Mouse (Mus musculus) hindbrain, embryonic 15.5 days (tissue): Measurements from ENCODE around the gene Eaf2. TPM values are rescaled to one million over a fixed set of nuclear protein-coding genes. Genes with fewer than 3 reads are reported as not detected.
A peak's percentile ranks its signal among the peaks of the same experiment; 100 is the strongest.

Experiments
- ATAC-seq: fragments of 200-750 bp; cut with Nextera tagmentation; 2 replicates; pipeline ENCODE4 v1.8.0; 2017; ENCODE audit warnings: low read depth, moderate number of reproducible peaks, moderate TSS enrichment; ENCODE audit not compliant: low FRiP score
- H3K27ac ChIP-seq: fragments of 300-500 bp; sonication (generic); replicated peaks from 2 replicates; pipeline ENCODE4 v1.5.1; 2015; ENCODE audit warnings: mild to moderate bottlenecking, inconsistent platforms
- H3K27me3 ChIP-seq: fragments of 300-500 bp; sonication (generic); 2 replicates; pipeline ENCODE4 v1.6.1; 2015; ENCODE audit warnings: control low read depth, inconsistent platforms
- H3K36me3 ChIP-seq: fragments of 300-500 bp; sonication (generic); 2 replicates; pipeline ENCODE4 v1.6.1; 2015; ENCODE audit warnings: control low read depth, inconsistent platforms
- H3K4me1 ChIP-seq: fragments of 300-500 bp; sonication (generic); replicated peaks from 2 replicates; pipeline ENCODE4 v1.6.1; 2015; ENCODE audit warnings: control low read depth, inconsistent platforms
- H3K4me2 ChIP-seq: fragments of 300-500 bp; sonication (generic); 2 replicates; pipeline ENCODE4 v1.6.1; 2015; ENCODE audit warnings: moderate library complexity, mild to moderate bottlenecking, inconsistent platforms
- H3K4me3 ChIP-seq: fragments of 300-500 bp; sonication (generic); 2 replicates; pipeline ENCODE4 v1.5.1; 2015; ENCODE audit warnings: mild to moderate bottlenecking, inconsistent platforms
- H3K9ac ChIP-seq: fragments of 300-500 bp; sonication (generic); 2 replicates; pipeline ENCODE4 v1.6.1; 2015; ENCODE audit warnings: inconsistent platforms
- H3K9me3 ChIP-seq: fragments of 300-500 bp; sonication (generic); 2 replicates; pipeline ENCODE4 v1.6.1; 2016; ENCODE audit warnings: control low read depth, inconsistent platforms
- WGBS: fragments of 180-500 bp; shearing (Covaris S2); methylation state at CpG from one replicate; pipeline ENCODE4 v1.1.7; 2015; 5-methylcytosine and 5-hydroxymethylcytosine counted together
- polyA plus RNA-seq: library from polyadenylated mRNA; unstranded; fragments of >200 nt; fragmentation: Nextera tagmentation; extraction: Ambion mirVana; gene quantifications from 2 replicates; pipeline ENCODE4 v1.2.1, GENCODE M21; 2015

The Eaf2 gene
- 0.52 and 0.54 TPM in 2 replicates for polyA plus RNA-seq

DNA sequence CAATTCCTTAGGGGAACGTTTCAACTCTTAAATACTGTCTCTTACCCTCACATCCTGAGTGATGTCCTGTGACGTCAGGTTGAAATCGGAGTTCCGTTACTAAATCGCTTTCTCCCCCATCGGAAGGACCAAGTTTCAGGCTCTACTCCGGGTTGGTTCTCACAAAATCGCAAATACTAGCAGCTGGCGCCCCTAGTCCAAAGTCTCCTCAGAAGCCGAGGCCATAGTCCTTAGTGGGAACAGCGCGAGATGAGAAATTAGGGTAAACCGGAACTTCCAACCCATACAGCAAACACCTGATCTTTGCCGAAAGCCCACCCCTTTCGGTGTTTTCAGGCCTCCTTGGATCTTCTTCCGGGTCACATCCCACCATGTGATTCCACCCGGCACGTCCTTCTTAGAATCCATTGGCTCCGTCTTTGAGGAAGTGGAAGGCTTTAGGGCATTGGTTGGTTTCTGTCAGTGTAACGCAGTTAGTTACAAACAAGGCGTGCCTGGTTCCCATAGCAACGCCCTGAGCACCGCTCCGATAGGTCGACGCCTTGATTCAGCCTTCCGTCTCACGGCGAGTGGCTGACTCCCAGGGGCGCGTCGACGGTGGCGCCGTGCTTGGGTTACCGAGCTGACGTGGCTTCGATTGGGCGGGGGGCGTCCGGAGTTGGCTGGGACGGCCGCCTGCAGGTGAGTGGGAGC, at the start of gene Eaf2, which contains the start of gene Golgb1:
Gene Eaf2 (minus strand): TSS at position 421 of the 693 bp plus-strand sequence.
Gene Golgb1 (plus strand): TSS at position 558 of the 693 bp plus-strand sequence.
- under 1% methylated on average over 37 of the region's 43 CpGs for WGBS
- no peaks in the 10 kb centered on the region for H3K9me3 ChIP-seq
- H3K4me3 ChIP-seq = peak within 1 kb of the TSS; percentile 82
- no peaks in the 10 kb centered on the region for H3K27me3 ChIP-seq
- peaks cover 15% of the 10 kb centered on the region for H3K36me3 ChIP-seq
- H3K4me1 ChIP-seq = peaks cover 24% of the 10 kb centered on the region
- H3K27ac ChIP-seq = peak within 1 kb of the TSS; percentile 86
- peak within 1 kb of the TSS; percentile 84 for H3K9ac ChIP-seq
- H3K4me2 ChIP-seq = peak within 1 kb of the TSS; percentile 78
- ATAC-seq = peak; percentile 100

DNA sequence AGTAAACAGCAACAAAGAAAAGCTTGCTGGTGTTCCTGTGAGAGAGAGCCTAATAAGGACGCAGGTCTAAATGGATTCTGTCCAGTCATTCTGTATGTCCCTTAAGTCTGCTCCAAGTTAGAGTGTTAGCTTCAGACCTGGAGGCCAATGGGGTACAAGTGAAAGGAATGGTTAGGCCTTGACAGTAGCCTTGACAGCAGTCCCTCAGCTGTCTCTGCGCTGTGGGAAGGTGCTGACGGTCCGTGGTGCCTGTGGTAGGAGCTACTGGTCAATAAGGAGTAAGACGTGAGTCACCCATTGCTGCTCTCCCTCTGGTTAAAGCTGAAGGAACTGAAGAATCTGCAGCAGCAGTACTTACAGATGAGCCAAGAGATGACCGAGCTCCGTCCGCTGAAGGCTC, 49.5 kb upstream of the Eaf2 start:
- Histone ChIP-seq H3K27me3 (no peaks in the 10 kb centered on the region), H3K4me1 (no peaks in the 10 kb centered on the region), H3K9me3 (no peaks in the 10 kb centered on the region), H3K36me3 (peaks cover 45% of the 10 kb centered on the region), H3K4me2 (no peak overlapping the region), H3K9ac (no peak overlapping the region), H3K4me3 (no peak overlapping the region), H3K27ac (no peak overlapping the region)
- WGBS = 94% methylated on average over 8 of the region's 8 CpGs
- ATAC-seq = no peak

- Histone ChIP-seq H3K27me3 (no peaks in the 10 kb centered on the region), H3K9ac (no peak overlapping the region), H3K9me3 (no peaks in the 10 kb centered on the region), H3K36me3 (peaks cover 53% of the 10 kb centered on the region), H3K4me1 (no peaks in the 10 kb centered on the region), H3K27ac (no peak overlapping the region), H3K4me3 (no peak overlapping the region), H3K4me2 (no peak overlapping the region)
- ATAC-seq = no peak
- WGBS = 93% methylated on average over 6 of the region's 6 CpGs
Measured at GRCm38 (mm10) chr16:36921980-36922379, 47.2 kb upstream of the Eaf2 start.

- Histone ChIP-seq H3K9ac (no peak overlapping the region), H3K4me1 (no peaks in the 10 kb centered on the region), H3K4me3 (no peak overlapping the region), H3K36me3 (peaks cover 51% of the 10 kb centered on the region), H3K27ac (no peak overlapping the region), H3K27me3 (no peaks in the 10 kb centered on the region), H3K9me3 (no peaks in the 10 kb centered on the region), H3K4me2 (no peak overlapping the region)
- no peak for ATAC-seq
- WGBS = 96% methylated on average over 8 of the region's 8 CpGs
Measured at GRCm38 (mm10) chr16:36921067-36921613, 46.3 kb upstream of the Eaf2 start.

DNA sequence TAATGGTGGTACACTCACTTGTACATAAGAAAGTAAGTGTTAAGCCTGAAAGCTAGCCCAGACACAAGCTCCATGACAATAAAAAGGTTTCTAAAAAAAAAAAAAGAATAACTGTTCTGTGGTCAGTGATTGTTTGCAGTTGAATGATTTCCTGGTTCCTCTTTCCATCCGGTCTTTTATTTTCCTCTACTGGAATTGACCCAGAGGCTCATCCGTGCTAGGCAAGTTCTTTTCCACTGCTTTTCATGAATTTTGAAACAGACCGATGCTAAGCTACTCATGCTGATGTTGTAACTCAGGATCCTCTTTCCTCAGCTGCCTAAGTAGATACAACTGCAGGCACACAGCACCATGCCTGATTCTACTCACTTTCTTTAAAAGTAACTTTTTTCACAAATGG, 45.6 kb upstream of the Eaf2 start:
- H3K27me3 ChIP-seq = no peaks in the 10 kb centered on the region
- H3K4me1 ChIP-seq = no peaks in the 10 kb centered on the region
- 90% methylated on average over 3 of the region's 3 CpGs for WGBS
- H3K36me3 ChIP-seq = peaks cover 48% of the 10 kb centered on the region
- H3K9me3 ChIP-seq = no peaks in the 10 kb centered on the region
- no peak overlapping the region for H3K9ac ChIP-seq
- no peak for ATAC-seq
- H3K4me2 ChIP-seq = no peak overlapping the region
- H3K27ac ChIP-seq = no peak overlapping the region
- H3K4me3 ChIP-seq = no peak overlapping the region

DNA sequence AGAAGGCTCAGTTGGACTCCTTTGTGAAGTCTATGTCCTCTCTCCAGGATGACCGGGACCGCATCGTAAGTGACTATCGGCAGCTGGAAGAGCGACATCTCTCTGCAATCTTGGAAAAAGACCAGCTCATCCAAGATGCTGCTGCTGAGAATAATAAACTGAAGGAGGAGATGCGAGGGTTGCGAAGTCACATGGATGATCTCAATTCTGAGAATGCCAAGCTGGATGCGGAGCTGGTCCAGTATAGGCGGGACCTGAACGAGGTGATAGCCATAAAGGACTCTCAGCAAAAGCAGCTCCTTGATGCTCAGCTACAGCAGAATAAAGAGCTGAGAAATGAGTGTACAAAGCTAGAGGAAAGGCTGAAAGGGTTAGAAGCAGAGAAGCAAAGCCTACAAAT, 43.7 kb upstream of the Eaf2 start:
- no peaks in the 10 kb centered on the region for H3K9me3 ChIP-seq
- no peak overlapping the region for H3K4me2 ChIP-seq
- ATAC-seq = no peak
- H3K4me1 ChIP-seq = no peaks in the 10 kb centered on the region
- 89% methylated on average over 10 of the region's 10 CpGs for WGBS
- H3K9ac ChIP-seq = no peak overlapping the region
- H3K4me3 ChIP-seq = no peak overlapping the region
- H3K36me3 ChIP-seq = peaks cover 57% of the 10 kb centered on the region
- H3K27ac ChIP-seq = no peak overlapping the region
- no peaks in the 10 kb centered on the region for H3K27me3 ChIP-seq

- H3K36me3 ChIP-seq = peaks cover 70% of the 10 kb centered on the region
- no peaks in the 10 kb centered on the region for H3K4me1 ChIP-seq
- no peak overlapping the region for H3K4me2 ChIP-seq
- H3K9me3 ChIP-seq = no peaks in the 10 kb centered on the region
- WGBS = 92% methylated on average over 5 of the region's 5 CpGs
- H3K9ac ChIP-seq = no peak overlapping the region
- H3K27ac ChIP-seq = no peak overlapping the region
- ATAC-seq = no peak
- H3K4me3 ChIP-seq = no peak overlapping the region
- no peaks in the 10 kb centered on the region for H3K27me3 ChIP-seq
Measured at GRCm38 (mm10) chr16:36914195-36914594, 39.4 kb upstream of the Eaf2 start.

- Histone ChIP-seq H3K27me3 (no peaks in the 10 kb centered on the region), H3K9me3 (no peaks in the 10 kb centered on the region), H3K36me3 (peaks cover 66% of the 10 kb centered on the region), H3K4me3 (no peak overlapping the region), H3K9ac (no peak overlapping the region), H3K4me2 (no peak overlapping the region), H3K27ac (no peak overlapping the region), H3K4me1 (no peaks in the 10 kb centered on the region)
- no peak for ATAC-seq
- 94% methylated on average over 13 of the region's 13 CpGs for WGBS
Measured at GRCm38 (mm10) chr16:36912311-36912710, 37.5 kb upstream of the Eaf2 start.

DNA sequence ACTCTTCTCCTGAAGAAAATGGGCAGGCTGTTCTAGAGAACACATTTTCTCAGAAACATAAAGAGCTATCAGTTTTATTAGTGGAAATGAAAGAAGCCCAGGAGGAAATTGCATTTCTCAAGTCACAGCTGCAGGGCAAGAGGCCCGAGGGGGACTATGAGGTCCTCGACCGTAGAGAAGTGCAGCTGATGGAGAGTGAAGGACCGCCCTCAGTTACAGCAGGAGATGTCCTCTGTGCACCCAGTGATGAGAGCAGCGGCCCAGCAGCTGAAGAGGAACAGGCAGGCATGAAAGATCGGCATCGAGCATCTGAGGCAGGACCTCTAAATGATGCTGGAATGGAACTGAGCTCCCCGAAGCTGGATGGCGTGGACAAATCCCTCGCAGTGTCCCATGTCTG, 37.1 kb upstream of the Eaf2 start:
- no peak overlapping the region for H3K9ac ChIP-seq
- no peaks in the 10 kb centered on the region for H3K9me3 ChIP-seq
- no peak overlapping the region for H3K4me2 ChIP-seq
- H3K27me3 ChIP-seq = no peaks in the 10 kb centered on the region
- peaks cover 64% of the 10 kb centered on the region for H3K36me3 ChIP-seq
- no peak overlapping the region for H3K4me3 ChIP-seq
- H3K27ac ChIP-seq = no peak overlapping the region
- 90% methylated on average over 10 of the region's 10 CpGs for WGBS
- H3K4me1 ChIP-seq = no peaks in the 10 kb centered on the region
- no peak for ATAC-seq

GRCm38 (mm10) chr16:36903156-36903555, 28.4 kb upstream of the Eaf2 start:
- Histone ChIP-seq H3K9ac (no peak overlapping the region), H3K36me3 (peaks cover 67% of the 10 kb centered on the region), H3K27me3 (no peaks in the 10 kb centered on the region), H3K9me3 (no peaks in the 10 kb centered on the region), H3K27ac (no peak overlapping the region), H3K4me3 (no peak overlapping the region), H3K4me2 (no peak overlapping the region), H3K4me1 (no peaks in the 10 kb centered on the region)
- 93% methylated on average over 5 of the region's 5 CpGs for WGBS
- ATAC-seq = no peak

DNA sequence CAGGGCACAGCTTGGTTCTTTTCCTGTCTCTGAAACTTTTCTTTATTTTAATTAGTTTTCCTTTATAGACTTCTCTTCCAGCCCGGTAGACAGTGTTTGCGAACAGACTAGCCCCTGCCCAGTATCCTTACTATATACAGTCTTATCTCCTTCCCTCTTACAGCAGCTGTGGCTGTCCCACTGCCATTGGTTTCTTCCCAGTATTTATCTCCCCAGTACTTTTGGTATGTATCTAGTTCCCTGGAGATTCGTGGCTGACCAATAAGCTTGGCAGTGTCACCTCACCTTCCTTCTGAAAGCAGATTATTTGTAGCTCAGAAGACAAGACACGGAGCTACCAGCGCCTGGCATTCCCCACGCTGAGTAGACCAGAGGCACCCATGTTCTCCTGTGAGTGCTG, 21.9 kb upstream of the Eaf2 start:
- Histone ChIP-seq H3K4me2 (no peak overlapping the region), H3K9ac (no peak overlapping the region), H3K36me3 (peaks cover 81% of the 10 kb centered on the region), H3K27me3 (no peaks in the 10 kb centered on the region), H3K4me1 (no peaks in the 10 kb centered on the region), H3K4me3 (no peak overlapping the region), H3K27ac (no peak overlapping the region), H3K9me3 (no peaks in the 10 kb centered on the region)
- WGBS = 98% methylated on average over 6 of the region's 6 CpGs
- no peak for ATAC-seq

GRCm38 (mm10) chr16:36893317-36893716, 18.5 kb upstream of the Eaf2 start:
- no peak for ATAC-seq
- Histone ChIP-seq H3K36me3 (peaks cover 64% of the 10 kb centered on the region), H3K4me2 (no peak overlapping the region), H3K9me3 (no peaks in the 10 kb centered on the region), H3K27ac (no peak overlapping the region), H3K27me3 (no peaks in the 10 kb centered on the region), H3K9ac (no peak overlapping the region), H3K4me3 (no peak overlapping the region), H3K4me1 (no peaks in the 10 kb centered on the region)
- WGBS = 90% methylated on average over 10 of the region's 10 CpGs
